Mouse (Mus musculus) left cerebral cortex, adult 8-10 months (tissue): ENCODE results near the gene Zfp110. TPM values are rescaled to one million over a fixed set of nuclear protein-coding genes. Genes with fewer than 3 reads are reported as not detected.
A peak's percentile ranks its signal among the peaks of the same experiment; 100 is the strongest.

Experiments
- DNase-seq, 2 experiments: peaks; one replicate each; pipeline ENCODE4 v3.0.0; 2022; ENCODE audit warnings: low spot score in 2 of 2
- total RNA-seq, 4 experiments: library from RNA; stranded (reverse); gene quantifications; 2 replicates each; pipeline ENCODE4 v1.2.4; 2022

Gene Zfp110
- total RNA-seq, 4 experiments from 2014 or later, result 13.5 to 18.4 (median 14.9) TPM

GRCm38 (mm10) chr7:12891334-12891733, 56.8 kb downstream of the Zfp110 start:
- DNase-seq, result no peak

- DNase-seq, result peak; percentile 88 to 97
Measured at GRCm38 (mm10) chr7:12897655-12898410, 63.3 kb downstream of the Zfp110 start, which contains the start of gene Zscan22. Gene Zscan22 (plus strand): TSS chr7:12897815.

Other genes with a start within 250 kb of the Zfp110 start
- under 1 TPM; 0.06 to 0.16 (median 0.08) TPM for gene Vmn2r53, start 226.0 kb upstream of the Zfp110 start, total RNA-seq
- gene Vmn2r54, start 194.4 kb upstream of the Zfp110 start, total RNA-seq, result not detected
- gene Vmn2r55, start 149.8 kb upstream of the Zfp110 start, total RNA-seq, result not detected
- under 1 TPM; 0.06 to 0.14 (median 0.08) TPM for gene Vmn2r56, start 99.8 kb upstream of the Zfp110 start, total RNA-seq
- 10 to 100 TPM; 21.9 to 27.0 (median 22.9) TPM for gene Zscan18, start 31.1 kb upstream of the Zfp110 start, total RNA-seq
- 10 to 100 TPM; 17.4 to 25.3 (median 19.4) TPM for gene Zfp329, start 15.9 kb upstream of the Zfp110 start, total RNA-seq
- 1 to 10 TPM; 7.2 to 8.7 (median 7.8) TPM for gene Zfp128, start 46.4 kb downstream of the Zfp110 start, total RNA-seq
- 10 to 100 TPM; 12.7 to 15.0 (median 13.7) TPM for gene Zscan22, start 63.1 kb downstream of the Zfp110 start, total RNA-seq
- gene Rps5, start 87.5 kb downstream of the Zfp110 start, total RNA-seq, result 100 to 1,000 TPM; 432 to 451 (median 444) TPM
- 1 to 10 TPM in 3 of 4 experiments, under 1 TPM in 1; 0.98 to 1.5 (median 1.2) TPM for gene Rnf225, start 92.7 kb downstream of the Zfp110 start, total RNA-seq
- 10 to 100 TPM in 1 of 4 experiments, 1 to 10 TPM in 3; 9.2 to 10.1 (median 9.7) TPM for gene Zfp324, start 131.1 kb downstream of the Zfp110 start, total RNA-seq
- 10 to 100 TPM in 1 of 4 experiments, 1 to 10 TPM in 3; 6.7 to 10.2 (median 8.6) TPM for gene Zfp446, start 143.1 kb downstream of the Zfp110 start, total RNA-seq
- gene Slc27a5, start 163.4 kb downstream of the Zfp110 start, total RNA-seq, result under 1 TPM in 1 of 4 experiments, not detected in 3; 0.37 TPM
- 100 to 1,000 TPM; 218 to 241 (median 229) TPM for gene Trim28, start 164.4 kb downstream of the Zfp110 start, total RNA-seq
- 10 to 100 TPM; 34.2 to 36.9 (median 34.3) TPM for gene Zbtb45, start 175.3 kb downstream of the Zfp110 start, total RNA-seq
- 100 to 1,000 TPM; 152 to 158 (median 152) TPM for gene Chmp2a, start 200.0 kb downstream of the Zfp110 start, total RNA-seq
- gene Ube2m, start 203.5 kb downstream of the Zfp110 start, total RNA-seq, result 100 to 1,000 TPM; 220 to 248 (median 229) TPM
- 10 to 100 TPM; 12.2 to 14.3 (median 13.1) TPM for gene Mzf1, start 220.0 kb downstream of the Zfp110 start, total RNA-seq